Mouse (Mus musculus): ENCODE measurements around the gene Sestd1.

Sestd1 gene

DNA sequence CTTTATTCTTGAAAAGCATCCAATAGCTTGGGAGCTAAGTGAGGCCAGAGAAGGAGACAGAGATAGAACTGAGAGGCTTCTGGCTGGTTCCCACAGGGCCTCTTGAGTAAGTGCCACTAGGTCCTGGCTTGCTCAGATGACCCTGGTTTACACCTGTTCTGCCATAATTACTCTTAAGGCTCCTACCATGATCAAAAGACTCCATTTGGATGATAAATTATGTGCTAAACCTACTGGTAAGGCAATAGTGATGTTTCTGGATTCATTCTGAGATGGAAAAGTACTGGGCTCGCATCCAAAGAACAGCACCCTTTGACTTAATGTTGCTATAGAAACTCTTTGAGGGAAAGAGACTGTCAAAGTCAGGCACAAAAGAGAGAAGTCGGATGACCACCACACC is 106.1 kb downstream of the Sestd1 start:
- DNase-seq (ENCODE audit: low read depth, low spot score) = no peak

- DNase-seq (ENCODE audit: low read depth, low spot score) = no peak
Measured at GRCm38 (mm10) chr2:77173821-77174220, 106.6 kb downstream of the Sestd1 start.

DNA sequence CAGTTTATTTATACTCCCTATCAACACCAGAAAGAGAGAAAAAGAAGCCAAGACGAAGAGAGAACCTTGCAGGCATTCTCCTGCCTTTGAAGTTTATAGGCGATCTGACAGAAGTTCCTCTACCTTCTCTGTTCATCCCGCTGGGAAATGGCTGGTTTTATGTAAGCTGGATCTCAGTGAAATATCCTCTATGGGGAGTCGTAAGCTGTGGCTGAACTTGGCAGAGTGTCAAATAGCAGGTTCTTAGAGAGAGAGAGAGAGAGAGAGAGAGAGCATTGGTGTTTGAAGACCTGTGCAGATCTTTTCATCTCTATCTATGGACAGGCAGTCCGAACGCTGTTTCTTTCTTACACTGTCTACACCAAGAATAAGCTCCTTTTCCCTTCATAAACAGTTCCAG is 107.0 kb downstream of the Sestd1 start:
- DNase-seq (ENCODE audit: low read depth, low spot score) = no peak

DNA sequence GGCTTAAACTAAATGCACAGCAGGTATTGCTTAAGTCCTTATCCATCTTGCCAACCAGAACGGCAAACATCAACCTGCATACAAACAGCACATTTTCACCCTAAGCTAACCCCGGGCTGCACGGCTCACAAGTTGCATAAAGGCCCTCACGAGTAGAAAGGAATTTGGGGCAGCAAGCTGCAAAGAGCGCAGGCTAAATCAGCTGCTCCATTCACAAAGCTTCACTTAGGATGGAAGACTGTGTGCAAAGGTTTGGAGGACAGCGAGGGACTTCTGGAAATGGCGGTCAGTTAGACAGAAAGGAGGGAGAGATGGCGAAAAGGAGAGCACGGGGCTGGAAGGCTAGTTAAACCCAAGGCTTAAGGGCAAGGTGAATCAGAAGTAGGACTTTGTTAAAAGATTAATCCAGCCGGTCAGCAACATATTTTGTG is 108.1 kb downstream of the Sestd1 start:
- DNase-seq (ENCODE audit: low read depth, low spot score) = no peak

- DNase-seq (ENCODE audit: low read depth, low spot score) = no peak
Measured at GRCm38 (mm10) chr2:77171444-77172240, 108.8 kb downstream of the Sestd1 start.

DNA sequence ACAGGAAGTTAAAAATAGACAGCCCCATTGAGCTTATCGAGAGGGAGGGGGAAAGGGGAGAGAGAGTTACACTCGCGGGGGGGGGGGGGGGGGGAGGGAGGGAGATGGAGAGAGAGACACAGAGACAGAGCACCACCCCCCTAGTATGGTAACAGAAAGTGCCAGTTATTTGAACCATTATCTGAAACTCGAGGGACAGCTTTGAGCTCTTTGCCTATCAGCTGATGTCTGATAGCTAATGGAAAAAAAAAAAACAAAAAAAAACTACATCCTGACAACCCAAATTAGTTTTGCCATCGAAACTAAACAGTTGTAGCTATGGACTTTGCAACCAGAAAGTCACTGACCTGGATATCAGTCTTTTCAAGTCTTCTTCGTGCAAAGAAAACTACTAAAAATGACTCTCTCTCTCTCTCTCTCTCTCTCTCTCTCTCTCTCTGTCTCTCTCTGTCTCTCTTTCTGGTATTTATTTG is 109.7 kb downstream of the Sestd1 start, which contains the start of gene Ccdc141:
Gene Ccdc141 (minus strand): TSS at position 4 of the 473 bp plus-strand sequence.
- no peak for DNase-seq (ENCODE audit: low read depth, low spot score)

DNA sequence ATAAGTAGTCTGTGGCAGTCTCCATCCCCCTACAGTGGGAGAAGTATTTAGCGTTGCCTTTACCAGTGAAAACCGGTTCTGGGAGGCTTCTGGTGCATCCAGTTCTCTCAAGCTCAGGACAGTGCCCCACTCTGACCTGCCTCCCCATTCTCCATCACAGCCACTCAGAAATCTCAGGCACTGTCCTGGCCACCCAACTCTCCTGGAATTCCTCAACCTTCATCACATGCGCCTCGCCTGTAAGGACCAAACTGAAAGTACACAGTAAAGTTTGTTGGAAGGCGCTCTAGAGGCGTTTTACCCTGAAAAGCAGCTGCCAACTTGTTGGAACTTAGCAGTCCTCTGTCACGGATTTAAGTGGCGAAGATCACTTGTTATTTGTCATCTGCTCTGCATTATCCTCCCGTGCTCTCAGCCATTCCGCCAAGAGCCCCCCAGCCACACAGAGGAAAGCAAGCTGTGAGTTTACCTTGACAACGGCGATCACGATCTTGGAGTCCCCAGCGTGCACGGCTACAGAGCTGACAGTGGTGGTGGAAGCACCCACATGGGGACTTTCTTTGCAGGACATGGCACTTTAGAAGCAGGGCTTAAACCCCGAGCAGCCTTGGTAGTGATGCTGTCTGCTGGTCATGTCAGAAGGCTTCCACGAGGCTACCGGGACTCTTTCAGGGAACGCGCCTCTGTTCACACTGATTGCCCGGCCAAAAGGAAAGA is 110.3 kb downstream of the Sestd1 start:
- no peak for DNase-seq (ENCODE audit: low read depth, low spot score)

DNA sequence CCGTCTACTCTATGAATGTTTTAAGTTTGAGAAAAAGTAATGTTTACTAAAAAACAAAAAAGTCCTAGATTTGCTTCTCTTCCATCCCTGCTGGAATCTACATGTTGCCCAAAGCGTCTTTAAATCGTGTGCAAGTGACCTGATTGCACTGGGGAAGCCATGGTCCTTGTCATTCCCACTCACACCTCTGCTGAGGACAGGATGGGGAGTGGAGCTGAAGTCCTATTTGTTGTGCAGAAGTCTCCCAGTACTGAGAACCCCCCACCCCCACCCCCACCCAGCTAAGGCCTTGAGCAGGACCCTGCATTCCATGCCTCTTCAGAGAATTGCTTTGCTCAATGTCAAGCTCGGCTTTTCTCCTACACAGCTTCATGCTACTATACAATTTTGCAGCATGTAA is 111.2 kb downstream of the Sestd1 start:
- no peak for DNase-seq (ENCODE audit: low read depth, low spot score)

DNA sequence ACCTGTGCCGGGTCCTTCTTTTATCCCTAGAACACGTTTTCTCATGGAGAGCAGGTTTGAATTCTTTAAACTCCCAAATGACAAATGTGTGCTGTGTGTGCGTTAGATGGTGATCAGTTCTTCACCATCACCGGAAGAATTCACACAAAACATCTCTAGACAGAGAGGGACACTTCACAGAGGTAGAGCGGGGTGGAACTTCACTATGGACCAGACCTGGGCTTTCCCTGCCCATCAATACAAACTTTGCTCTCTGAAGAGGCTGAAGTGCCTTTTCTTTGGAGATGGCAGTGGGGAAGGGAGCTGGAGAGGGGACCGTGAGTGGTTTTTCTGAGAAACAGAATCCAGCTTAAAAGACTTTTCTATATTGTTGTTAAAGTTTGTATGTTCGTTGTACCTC is 111.6 kb downstream of the Sestd1 start:
- DNase-seq (ENCODE audit: low read depth, low spot score) = no peak

GRCm38 (mm10) chr2:77168081-77168685 is 112.2 kb downstream of the Sestd1 start:
- DNase-seq (ENCODE audit: low read depth, low spot score) = no peak

- DNase-seq (ENCODE audit: low read depth, low spot score) = no peak
Measured at GRCm38 (mm10) chr2:77166366-77166765, 114.0 kb downstream of the Sestd1 start.

GRCm38 (mm10) chr2:77164662-77165061 is 115.7 kb downstream of the Sestd1 start:
- DNase-seq (ENCODE audit: low read depth, low spot score) = no peak

GRCm38 (mm10) chr2:77163381-77163780 is 117.0 kb downstream of the Sestd1 start:
- DNase-seq (ENCODE audit: low read depth, low spot score) = no peak

GRCm38 (mm10) chr2:77162135-77162534 is 118.3 kb downstream of the Sestd1 start:
- DNase-seq (ENCODE audit: low read depth, low spot score) = no peak

- DNase-seq (ENCODE audit: low read depth, low spot score) = no peak
Measured at GRCm38 (mm10) chr2:77157546-77157945, 122.8 kb downstream of the Sestd1 start.

DNA sequence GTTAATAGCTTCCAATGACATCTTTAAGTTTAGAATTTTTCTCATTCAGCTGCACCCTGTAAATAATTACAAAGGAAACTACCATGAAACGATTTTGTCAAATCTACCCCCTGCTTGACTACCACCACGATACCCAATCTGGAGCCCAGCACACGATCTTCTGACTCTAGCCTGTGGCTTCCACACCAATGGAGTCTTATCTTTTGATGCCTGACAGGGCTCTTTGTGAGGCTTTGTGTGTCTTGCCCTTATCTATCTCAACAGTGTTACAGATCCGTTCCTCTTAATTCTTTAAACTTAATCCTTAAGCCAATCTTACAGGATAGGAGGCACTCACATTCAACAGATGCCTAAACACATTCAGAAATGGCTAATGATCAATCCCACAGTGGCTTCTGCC is 126.3 kb downstream of the Sestd1 start:
- no peak for DNase-seq (ENCODE audit: low read depth, low spot score)

- DNase-seq (ENCODE audit: low read depth, low spot score) = no peak
Measured at GRCm38 (mm10) chr2:77151255-77151654, 129.1 kb downstream of the Sestd1 start.

GRCm38 (mm10) chr2:77149576-77149975 is 130.8 kb downstream of the Sestd1 start:
- DNase-seq (ENCODE audit: low read depth, low spot score) = no peak

GRCm38 (mm10) chr2:77148215-77148614 is 132.2 kb downstream of the Sestd1 start:
- no peak for DNase-seq (ENCODE audit: low read depth, low spot score)

GRCm38 (mm10) chr2:77146968-77147367 is 133.4 kb downstream of the Sestd1 start:
- no peak for DNase-seq (ENCODE audit: low read depth, low spot score)

DNA sequence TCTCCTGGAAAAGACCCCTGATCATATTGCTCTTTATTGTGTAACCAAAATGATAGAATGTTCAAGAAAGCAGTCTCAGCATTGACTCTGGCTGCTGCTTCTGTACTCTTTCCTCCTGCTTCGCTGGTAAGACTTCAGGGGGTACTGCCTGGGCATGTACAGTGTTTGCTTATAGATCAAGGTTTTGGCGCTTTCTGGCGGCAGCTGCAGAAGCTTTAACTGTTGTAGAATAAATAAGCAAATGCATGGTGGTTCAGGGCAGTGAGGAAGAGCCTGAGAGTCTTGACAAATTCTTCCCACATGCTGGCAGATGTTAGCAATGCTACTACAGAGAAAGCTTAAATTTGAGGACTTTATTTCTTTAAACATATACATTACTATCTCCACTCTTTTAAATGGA is 134.1 kb downstream of the Sestd1 start:
- no peak for DNase-seq (ENCODE audit: low read depth, low spot score)

GRCm38 (mm10) chr2:77143536-77143935 is 136.9 kb downstream of the Sestd1 start:
- DNase-seq (ENCODE audit: low read depth, low spot score) = no peak

Measured in retina, adult 2 months (tissue).